30 mouse cellular contexts compared by ENCODE assay signal in genomic region chr4:40666237-40667012, GRCm38 (mm10). TPM values are rescaled to one million over a fixed set of nuclear protein-coding genes. Genes with fewer than 3 reads are reported as not detected.
DNase-seq lines count a peak whose midpoint lies in the region; ATAC-seq and TF ChIP-seq lines count a peak whose summit lies in the region.
"Had no signal": no experiment of that assay in that cellular context is flagged by ENCODE, and none has a peak within 500 bp of the region (broad histone marks: within the 10 kb centered on the region; RNA-seq: fewer than 3 reads in every experiment).

No protein-coding gene starts in this region.

- H3K27me3 ChIP-seq in heart, embryonic 16.5 days (ENCODE audit: control insufficient read depth, insufficient read depth, low read length): no peaks in the 10 kb centered on the region
- H3K27me3 ChIP-seq in lung, postnatal 0 days (replicated peaks; ENCODE audit: insufficient read depth, low read length): no peaks in the 10 kb centered on the region
- H3K27me3 ChIP-seq: embryonic facial prominence, embryonic 13.5 days; forebrain, embryonic 15.5 days; limb, embryonic 13.5 days; midbrain, embryonic 12.5 days; neural tube, embryonic 12.5 days had no signal

- DNase-seq in heart, adult 8-10 months (ENCODE audit: low spot score): no peak
- peak; percentile 11 for DNase-seq in lung, postnatal 0 days (ENCODE audit: low spot score)
- DNase-seq in lung, postnatal 4 days: no peak
- peak; percentile 46 for DNase-seq in MEL-GATA-1-ER (ENCODE audit: extremely low read depth, low read depth)
- DNase-seq: adrenal gland, postnatal 14 days; cerebellum, adult 11 months; cerebellum, adult 9-10 months; cerebellum, postnatal 36 days; embryo, embryonic 11 days; gastrocnemius, adult 2 months; gastrocnemius, postnatal 36 days; heart, postnatal 14 days; kidney, adult 2 months; kidney, postnatal 4 days; right cerebral cortex, adult 18-20 months; spleen, adult 18-20 months; thymus, postnatal 25 days had no signal

- no peak overlapping the region for H3K4me3 ChIP-seq in heart, embryonic 16.5 days (ENCODE audit: low read length)
- no peak overlapping the region for H3K4me3 ChIP-seq in lung, postnatal 0 days (ENCODE audit: low read depth, low read length)
- H3K4me3 ChIP-seq: embryonic facial prominence, embryonic 13.5 days; forebrain, embryonic 10.5 days; forebrain, embryonic 15.5 days; gastrocnemius, adult 2 months; limb, embryonic 13.5 days; midbrain, embryonic 12.5 days; myocyte; neural tube, embryonic 12.5 days had no signal

- no peaks in the 10 kb centered on the region for H3K36me3 ChIP-seq in heart, embryonic 16.5 days (ENCODE audit: control insufficient read depth, insufficient read depth)
- H3K36me3 ChIP-seq in lung, postnatal 0 days (ENCODE audit: insufficient read depth, low read length): no peaks in the 10 kb centered on the region
- H3K36me3 ChIP-seq: embryonic facial prominence, embryonic 13.5 days; forebrain, embryonic 10.5 days; forebrain, embryonic 15.5 days; G1E; limb, embryonic 13.5 days; midbrain, embryonic 12.5 days; neural tube, embryonic 12.5 days had no signal

- H3K4me2 ChIP-seq in heart, embryonic 16.5 days (ENCODE audit: low read depth, low read length): no peak overlapping the region
- no peak overlapping the region for H3K4me2 ChIP-seq in lung, postnatal 0 days (replicated peaks; ENCODE audit: low read depth, low read length)
- H3K4me2 ChIP-seq: embryonic facial prominence, embryonic 13.5 days; forebrain, embryonic 15.5 days; limb, embryonic 13.5 days; liver, embryonic 11.5 days; midbrain, embryonic 12.5 days; neural tube, embryonic 12.5 days had no signal

- no peak for TF ChIP-seq EP300 in lung, postnatal 0 days (IDR thresholded peaks at IDR 0.05)

- 64% methylated on average over 9 of the region's 9 CpGs for WGBS in heart, embryonic 16.5 days
- WGBS in lung, postnatal 0 days: 56% methylated on average over 9 of the region's 9 CpGs

- TF ChIP-seq CTCF in lung, postnatal 0 days (IDR thresholded peaks at IDR 0.05): no peak

- ATAC-seq in heart, embryonic 16.5 days (replicated peaks; ENCODE audit: extremely low read depth, insufficient read depth, low FRiP score): peak; percentile 80
- ATAC-seq in lung, postnatal 0 days: no peak
- peak; percentile 60 for ATAC-seq in megakaryocyte progenitor cell, adult 5-6 weeks (replicated peaks; ENCODE audit: poor library complexity)
- no peak; the same call in 1 of the 2 replicates for ATAC-seq in megakaryocyte-erythroid progenitor cell, adult 5-6 weeks (replicated peaks; ENCODE audit: low FRiP score, low TSS enrichment, poor library complexity, severe bottlenecking)
- ATAC-seq: forebrain, embryonic 15.5 days; hindbrain, embryonic 16.5 days had no signal

- H3K9me3 ChIP-seq in heart, embryonic 16.5 days (replicated peaks; ENCODE audit: control insufficient read depth, low read length): peaks cover 4% of the 10 kb centered on the region
- no peaks in the 10 kb centered on the region for H3K9me3 ChIP-seq in lung, postnatal 0 days (ENCODE audit: low read length)
- H3K9me3 ChIP-seq: embryonic facial prominence, embryonic 13.5 days; forebrain, embryonic 10.5 days; forebrain, embryonic 15.5 days; limb, embryonic 13.5 days; midbrain, embryonic 12.5 days; neural tube, embryonic 12.5 days had no signal

- H3K27ac ChIP-seq in heart, embryonic 16.5 days (ENCODE audit: low read length): peak overlapping the region; percentile 68
- no peak overlapping the region for H3K27ac ChIP-seq in lung, postnatal 0 days (ENCODE audit: low read length)
- H3K27ac ChIP-seq: embryonic facial prominence, embryonic 13.5 days; forebrain, embryonic 10.5 days; forebrain, embryonic 15.5 days; gastrocnemius, adult 2 months; limb, embryonic 13.5 days; midbrain, embryonic 12.5 days; neural tube, embryonic 12.5 days had no signal

- no peak overlapping the region for H3K9ac ChIP-seq in heart, embryonic 16.5 days (ENCODE audit: low read length)
- H3K9ac ChIP-seq in lung, postnatal 0 days (replicated peaks; ENCODE audit: low read depth): no peak overlapping the region
- H3K9ac ChIP-seq: embryonic facial prominence, embryonic 13.5 days; forebrain, embryonic 15.5 days; limb, embryonic 13.5 days; midbrain, embryonic 12.5 days; neural tube, embryonic 12.5 days had no signal

- H3K4me1 ChIP-seq in heart, embryonic 16.5 days (ENCODE audit: control insufficient read depth, insufficient read depth, low read length): 0 out of 2 replicates have a peak, but pooled peaks cover 4% of the 10 kb centered on the region
- H3K4me1 ChIP-seq in lung, postnatal 0 days (ENCODE audit: insufficient read depth, low read depth, low read length): no peaks in the 10 kb centered on the region
- H3K4me1 ChIP-seq: embryonic facial prominence, embryonic 13.5 days; forebrain, embryonic 10.5 days; forebrain, embryonic 15.5 days; limb, embryonic 13.5 days; midbrain, embryonic 12.5 days; neural tube, embryonic 12.5 days had no signal

RNA-seq across cellular contexts. Expression of gene Aptx, which starts 36.6 kb away (rescaled TPM):
- polyA plus RNA-seq in heart, embryonic 16.5 days (2015; fragmentation: Nextera tagmentation; extraction: Ambion mirVana): 29.1 and 31.5 TPM in 2 replicates
- total RNA-seq in heart, adult 8-10 months (2022): 10 to 100 TPM; 14.8 to 20.0 (median 16.2) TPM
- polyA plus RNA-seq in lung, postnatal 0 days (2015; fragmentation: Nextera tagmentation; extraction: Ambion mirVana): 19.5 and 21.2 TPM in 2 replicates
- total RNA-seq in megakaryocyte progenitor cell, adult 5-6 weeks (2015): 11.3 and 21.4 TPM in 2 replicates
- 11.2 and 16.5 TPM in 2 replicates for total RNA-seq in megakaryocyte progenitor cell, adult 5-6 weeks (2017)
- total RNA-seq in megakaryocyte-erythroid progenitor cell, adult 5-6 weeks (2014; fragmentation: Nextera tagmentation): 9.3 and 15.6 TPM in 2 replicates
- total RNA-seq in megakaryocyte-erythroid progenitor cell, adult 5-6 weeks (2017): 14.5 and 16.2 TPM in 2 replicates

RNA-seq across cellular contexts. Expression of gene Dnaja1, which starts 55.5 kb away (rescaled TPM):
- 238 and 262 TPM in 2 replicates for polyA plus RNA-seq in heart, embryonic 16.5 days (2015; fragmentation: Nextera tagmentation; extraction: Ambion mirVana)
- total RNA-seq in heart, adult 8-10 months (2022): 10 to 100 TPM; 46.8 to 94.6 (median 64.6) TPM
- 285 and 314 TPM in 2 replicates for polyA plus RNA-seq in lung, postnatal 0 days (2015; fragmentation: Nextera tagmentation; extraction: Ambion mirVana)
- total RNA-seq in megakaryocyte progenitor cell, adult 5-6 weeks (2015): 156 and 168 TPM in 2 replicates
- total RNA-seq in megakaryocyte progenitor cell, adult 5-6 weeks (2017): 332 and 482 TPM in 2 replicates
- total RNA-seq in megakaryocyte-erythroid progenitor cell, adult 5-6 weeks (2014; fragmentation: Nextera tagmentation): 141 and 157 TPM in 2 replicates
- total RNA-seq in megakaryocyte-erythroid progenitor cell, adult 5-6 weeks (2017): 570 and 579 TPM in 2 replicates

Comparison
In these comparisons a context has a peak if more than half of its experiments do, and no peak if none do; other contexts are left out.
1. DNase-seq: peak in lung, postnatal 0 days (single experiment) and MEL-GATA-1-ER (single experiment); none in heart, adult 8-10 months (single experiment) and lung, postnatal 4 days (0 of 2).
2. ATAC-seq: peak in heart, embryonic 16.5 days (single experiment) and megakaryocyte progenitor cell, adult 5-6 weeks (single experiment); none in lung, postnatal 0 days (single experiment) and megakaryocyte-erythroid progenitor cell, adult 5-6 weeks (single experiment).